Comparison of ENCODE assay signal across 16 mouse cellular contexts in the genomic region with DNA sequence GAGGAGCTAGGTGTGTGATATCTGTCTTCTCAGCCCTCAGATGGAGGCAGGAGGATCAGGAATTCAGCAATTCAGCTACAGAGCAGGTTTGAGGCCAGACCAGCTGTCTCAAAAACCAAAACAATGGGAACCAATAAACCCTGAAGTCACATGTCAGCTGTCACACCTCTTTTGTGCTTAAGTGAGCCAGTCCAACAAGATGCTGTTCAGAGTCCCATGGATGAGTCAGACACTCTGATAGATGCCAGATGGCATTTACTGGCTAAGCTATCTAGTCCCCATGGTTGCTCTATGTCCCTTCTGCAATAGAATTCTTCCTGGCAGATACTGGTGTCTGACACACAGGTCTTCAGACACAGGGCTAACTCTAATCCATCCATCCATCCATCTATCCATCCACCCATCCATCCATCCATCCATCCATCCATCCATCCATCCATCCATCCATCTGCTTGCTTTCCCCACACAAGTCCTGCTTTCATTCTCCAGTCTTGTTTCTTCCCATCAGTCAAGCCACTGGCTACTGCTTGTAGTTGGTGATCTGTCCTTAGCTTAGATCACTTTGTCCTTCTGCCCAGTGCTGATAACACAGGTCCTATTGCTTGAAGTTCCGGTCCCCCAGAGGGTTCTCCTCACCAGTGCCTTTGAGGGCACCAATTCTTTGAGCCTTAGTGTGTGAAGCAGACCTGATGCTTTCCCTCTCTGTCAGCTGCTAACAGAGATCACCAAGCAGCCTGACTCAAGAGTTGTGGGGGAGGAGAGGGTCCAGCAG. TPM values are rescaled to one million over a fixed set of nuclear protein-coding genes. Genes with fewer than 3 reads are reported as not detected.
A peak's percentile ranks its signal among the peaks of the same experiment; 100 is the strongest.
DNase-seq lines count a peak whose midpoint lies in the region; TF ChIP-seq lines count a peak whose summit lies in the region.
"Had no signal": no experiment of that assay in that cellular context is flagged by ENCODE, and none has a peak within 500 bp of the region (broad histone marks: within the 10 kb centered on the region; RNA-seq: fewer than 3 reads in every experiment).

No protein-coding gene starts in this region.

- intact Hi-C loops in heart, postnatal 14 days (cut with DNase I): no loop called here

- H3K27ac ChIP-seq in heart, embryonic 10.5 days: no peak overlapping the region
- H3K27ac ChIP-seq: hindbrain, embryonic 10.5 days; limb, embryonic 15.5 days; midbrain, embryonic 12.5 days had no signal

- no peak for TF ChIP-seq POLR2A in myocyte (IDR thresholded peaks at IDR 0.05; ENCODE audit: insufficient read length, low read depth)

- no peaks in the 10 kb centered on the region for H3K79me2 ChIP-seq in myocyte (ENCODE audit: control insufficient read depth, insufficient read depth)

- DNase-seq in heart, embryonic 10.5 days (ENCODE audit: low spot score): peak; percentile 76
- no peak for DNase-seq in heart, postnatal 14 days
- peak; percentile 10 for DNase-seq in urinary bladder, adult 2 months (ENCODE audit: low spot score)
- DNase-seq in urinary bladder, postnatal 14 days (ENCODE audit: low spot score): no peak
- peak; percentile 48 to 54 for DNase-seq in cerebellum, postnatal 25 days
- DNase-seq in adrenal gland, postnatal 25 days: no peak
- DNase-seq in thymus, postnatal 36 days: no peak
- DNase-seq: gastrocnemius, postnatal 25 days; kidney, adult 8-10 months; lung, postnatal 36 days had no signal

- WGBS in heart, embryonic 10.5 days: 64% methylated on average over 1 of the region's 1 CpGs

- no peaks in the 10 kb centered on the region for H3K27me3 ChIP-seq in heart, embryonic 10.5 days (ENCODE audit: insufficient read depth, poor library complexity, severe bottlenecking)
- H3K27me3 ChIP-seq in myocyte (ENCODE audit: control insufficient read depth, insufficient read depth, insufficient read length): no peaks in the 10 kb centered on the region
- H3K27me3 ChIP-seq: limb, embryonic 15.5 days; midbrain, embryonic 12.5 days had no signal

- no peak overlapping the region for H3K4me3 ChIP-seq in heart, embryonic 10.5 days
- H3K4me3 ChIP-seq in myocyte: no peak overlapping the region
- H3K4me3 ChIP-seq: erythroblast, embryonic 14.5 days; hindbrain, embryonic 10.5 days; limb, embryonic 15.5 days; midbrain, embryonic 12.5 days had no signal

- peak overlapping the region; percentile 31 for H3K4me2 ChIP-seq in myocyte (ENCODE audit: low read depth)
- H3K4me2 ChIP-seq: limb, embryonic 15.5 days; midbrain, embryonic 12.5 days had no signal

- H3K9me3 ChIP-seq in heart, embryonic 10.5 days: peaks cover 3% of the 10 kb centered on the region; the same call in 1 of the 2 replicates
- H3K9me3 ChIP-seq: hindbrain, embryonic 10.5 days; limb, embryonic 15.5 days had no signal

- no peak overlapping the region for H3ac ChIP-seq in myocyte (ENCODE audit: control insufficient read depth, insufficient read length)

- H3K4me1 ChIP-seq in heart, embryonic 10.5 days: no peaks in the 10 kb centered on the region
- H3K4me1 ChIP-seq: limb, embryonic 15.5 days; midbrain, embryonic 12.5 days had no signal

- H3K36me3 ChIP-seq in heart, embryonic 10.5 days: no peaks in the 10 kb centered on the region; the same call in 1 of the 2 replicates
- no peaks in the 10 kb centered on the region for H3K36me3 ChIP-seq in myocyte (ENCODE audit: control insufficient read depth, insufficient read depth)
- H3K36me3 ChIP-seq: hindbrain, embryonic 10.5 days; limb, embryonic 15.5 days; midbrain, embryonic 12.5 days had no signal

TF ChIP-seq in myocyte, 11 proteins besides CTCF, POLR2A, EP300 and RAD21:
- TF ChIP-seq POLR2AphosphoS2 (IDR thresholded peaks at IDR 0.05; ENCODE audit: insufficient read length, low read depth): no peak
- peak in 2 of 3 experiments; percentile 25 to 67 for TF ChIP-seq MYOD1 (IDR thresholded peaks at IDR 0.05; ENCODE audit: control insufficient read depth in 1 of 3, insufficient read length in 2 of 3, low read depth in 2 of 3)
- no peak for TF ChIP-seq SRF (IDR thresholded peaks at IDR 0.05; ENCODE audit: control insufficient read depth, insufficient read length, low read depth)
- TF ChIP-seq CEBPB (IDR thresholded peaks at IDR 0.05; ENCODE audit: insufficient read depth, poor library complexity, severe bottlenecking): no peak
- TF ChIP-seq REST (IDR thresholded peaks at IDR 0.05; ENCODE audit: insufficient read depth, insufficient read length): no peak
- TF ChIP-seq USF1 (IDR thresholded peaks at IDR 0.05; ENCODE audit: low read depth): peak; percentile 73
- TF ChIP-seq TCF3 (IDR thresholded peaks at IDR 0.05; ENCODE audit: insufficient read length, low read depth): no peak
- no peak for TF ChIP-seq E2F4 (IDR thresholded peaks at IDR 0.05; ENCODE audit: insufficient read depth)
- no peak for TF ChIP-seq TCF12 (IDR thresholded peaks at IDR 0.05; ENCODE audit: insufficient read depth, poor library complexity, severe bottlenecking)
- no peak for TF ChIP-seq MAX (IDR thresholded peaks at IDR 0.05; ENCODE audit: low read depth)
- peak in 2 of 3 experiments; percentile 49 to 60 for TF ChIP-seq MYOG (IDR thresholded peaks at IDR 0.05; ENCODE audit: control insufficient read depth in 1 of 3, insufficient read depth in 1 of 3, insufficient read length in 2 of 3, low read depth in 2 of 3)

RNA-seq across cellular contexts. Expression of gene Rundc3a, which starts 9.7 kb away (rescaled TPM):
- 0.74 and 1.8 TPM in 2 replicates for polyA plus RNA-seq in heart, embryonic 10.5 days (2016; fragmentation: Nextera tagmentation; extraction: Ambion mirVana)
- under 1 TPM in 1 of 2 experiments, not detected in 1; 0.29 TPM for total RNA-seq in heart, postnatal 14 days (2021)
- 1.4 and 2.9 TPM in 2 replicates for polyA plus RNA-seq in urinary bladder, adult 2 months (2012; rRNA removed)
- 10.3 TPM for polyA plus RNA-seq in myocyte (2012; fragmentation: generic; extraction: Trizol)
- total RNA-seq in adrenal gland, postnatal 25 days (2021): 24.4 and 39.7 TPM in 2 replicates

RNA-seq across cellular contexts. Expression of gene Slc4a1, which starts 17.5 kb away (rescaled TPM):
- polyA plus RNA-seq in heart, embryonic 10.5 days (2016; fragmentation: Nextera tagmentation; extraction: Ambion mirVana): 88.9 and 128 TPM in 2 replicates
- 10 to 100 TPM; 22.7 to 23.0 TPM for total RNA-seq in heart, postnatal 14 days (2021)
- polyA plus RNA-seq in urinary bladder, adult 2 months (2012; rRNA removed): 0.01 TPM in 1 of 2 replicates, not detected in the other
- not detected for polyA plus RNA-seq in myocyte (2012; fragmentation: generic; extraction: Trizol)
- total RNA-seq in adrenal gland, postnatal 25 days (2021): 1.0 and 1.8 TPM in 2 replicates
- polyA plus RNA-seq: CD4-positive, CD25-positive, alpha-beta regulatory T cell, adult 4 months had no signal

RNA-seq across cellular contexts. Expression of gene Slc25a39, which starts 24.2 kb away (rescaled TPM):
- 313 and 314 TPM in 2 replicates for polyA plus RNA-seq in heart, embryonic 10.5 days (2016; fragmentation: Nextera tagmentation; extraction: Ambion mirVana)
- total RNA-seq in heart, postnatal 14 days (2021): 100 to 1,000 TPM; 163 to 176 TPM
- 80.3 and 88.2 TPM in 2 replicates for polyA plus RNA-seq in urinary bladder, adult 2 months (2012; rRNA removed)
- 274 TPM for polyA plus RNA-seq in myocyte (2012; fragmentation: generic; extraction: Trizol)
- 439 and 629 TPM in 2 replicates for total RNA-seq in adrenal gland, postnatal 25 days (2021)

RNA-seq across cellular contexts. Expression of gene Grn, which starts 46.6 kb away (rescaled TPM):
- 109 and 151 TPM in 2 replicates for polyA plus RNA-seq in heart, embryonic 10.5 days (2016; fragmentation: Nextera tagmentation; extraction: Ambion mirVana)
- total RNA-seq in heart, postnatal 14 days (2021): 100 to 1,000 TPM; 130 to 136 TPM
- 190 and 251 TPM in 2 replicates for polyA plus RNA-seq in urinary bladder, adult 2 months (2012; rRNA removed)
- 174 TPM for polyA plus RNA-seq in myocyte (2012; fragmentation: generic; extraction: Trizol)
- total RNA-seq in adrenal gland, postnatal 25 days (2021): 198 and 230 TPM in 2 replicates

Comparison
In these comparisons a context has a peak if more than half of its experiments do, and no peak if none do; other contexts are left out.
1. DNase-seq: peak in heart, embryonic 10.5 days (single experiment), urinary bladder, adult 2 months (single experiment) and cerebellum, postnatal 25 days (2 of 2); none in heart, postnatal 14 days (0 of 2), urinary bladder, postnatal 14 days (single experiment), adrenal gland, postnatal 25 days (single experiment) and thymus, postnatal 36 days (0 of 2).
2. RNA of gene Slc4a1, which starts 17.5 kb away (polyA plus RNA-seq): 88.9 to 128 TPM in heart, embryonic 10.5 days; 0.01 TPM in urinary bladder, adult 2 months and not detected in myocyte (single experiment); every median in the first group is over 10 times any median in the second.